In the genomic region with DNA sequence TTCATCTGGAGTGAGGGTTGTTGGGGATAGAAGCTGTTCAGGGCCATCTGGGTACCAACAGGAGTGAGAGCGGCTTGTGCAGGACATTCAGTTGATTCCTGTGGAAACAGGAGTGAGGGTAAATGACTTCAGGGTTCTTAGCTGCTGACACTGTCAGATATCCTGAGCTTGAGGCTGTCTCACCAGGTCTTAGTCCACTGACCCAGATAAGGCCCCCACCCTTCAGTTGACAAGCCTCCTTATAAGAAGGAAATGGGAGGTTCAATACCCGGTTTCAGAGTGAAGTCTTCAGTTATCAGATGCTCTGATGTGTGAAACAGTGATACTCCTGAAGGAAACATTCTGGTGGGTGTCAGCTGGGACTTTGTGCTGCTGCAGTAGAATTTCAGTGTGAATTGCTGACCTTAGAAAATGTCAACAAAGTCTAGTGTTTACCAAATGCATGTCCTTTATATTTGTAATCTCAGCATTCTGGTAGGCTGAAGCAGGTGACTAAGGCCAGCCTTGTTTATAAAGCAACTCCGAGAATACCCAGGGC, we compare ENCODE assay signal across 10 mouse cellular contexts. TPM values are rescaled to one million over a fixed set of nuclear protein-coding genes. Genes with fewer than 3 reads are reported as not detected.
DNase-seq lines count a peak whose midpoint lies in the region; ATAC-seq and TF ChIP-seq lines count a peak whose summit lies in the region.
"Had no signal": no experiment of that assay in that cellular context is flagged by ENCODE, and none has a peak within 500 bp of the region (broad histone marks: within the 10 kb centered on the region; RNA-seq: fewer than 3 reads in every experiment).

No protein-coding gene starts in this region.

- H3K4me1 ChIP-seq in erythroblast, embryonic 14.5 days (ENCODE audit: control insufficient read depth), result peaks cover 46% of the 10 kb centered on the region
- peaks cover 8% of the 10 kb centered on the region; the same call in 1 of the 2 replicates for H3K4me1 ChIP-seq in kidney, postnatal 0 days (replicated peaks; ENCODE audit: insufficient read depth, low read length)
- peaks cover 3% of the 10 kb centered on the region for H3K4me1 ChIP-seq in embryonic fibroblast, embryonic 13.5 days (ENCODE audit: control insufficient read depth, insufficient read depth, low read length)
- H3K4me1 ChIP-seq in neural tube, embryonic 12.5 days, result peaks cover 14% of the 10 kb centered on the region

- TF ChIP-seq CTCF in kidney, postnatal 0 days (IDR thresholded peaks at IDR 0.05; ENCODE audit: low read depth), result no peak
- no peak for TF ChIP-seq CTCF in embryonic fibroblast, embryonic 13.5 days (IDR thresholded peaks at IDR 0.05; ENCODE audit: borderline replicate concordance, insufficient read depth, low read length)
- no peak for TF ChIP-seq CTCF in left cerebral cortex, adult 2 months (IDR thresholded peaks at IDR 0.05)

- H3K27ac ChIP-seq in kidney, postnatal 0 days, result no peak overlapping the region
- no peak overlapping the region for H3K27ac ChIP-seq in embryonic fibroblast, embryonic 13.5 days (ENCODE audit: insufficient read depth, low read length)
- H3K27ac ChIP-seq in neural tube, embryonic 12.5 days, result no peak overlapping the region
- no peak overlapping the region for H3K27ac ChIP-seq in left cerebral cortex, adult 2 months

- no peak overlapping the region for H3K4me2 ChIP-seq in kidney, postnatal 0 days (ENCODE audit: low read length)
- H3K4me2 ChIP-seq in neural tube, embryonic 12.5 days (replicated peaks), result peak overlapping the region; percentile 85

- no peaks in the 10 kb centered on the region for H3K27me3 ChIP-seq in erythroblast, embryonic 14.5 days (ENCODE audit: control insufficient read depth)
- no peaks in the 10 kb centered on the region for H3K27me3 ChIP-seq in kidney, postnatal 0 days (ENCODE audit: insufficient read depth, low read length)
- H3K27me3 ChIP-seq in neural tube, embryonic 12.5 days (replicated peaks), result peaks cover 2% of the 10 kb centered on the region; the same call in 1 of the 2 replicates

- 63% methylated on average over 3 of the region's 3 CpGs for WGBS in kidney, postnatal 0 days
- WGBS in neural tube, embryonic 12.5 days, result 87% methylated on average over 3 of the region's 3 CpGs

- TF ChIP-seq POLR2A in embryonic fibroblast, embryonic 13.5 days (IDR thresholded peaks at IDR 0.05; ENCODE audit: low read depth, low read length), result no peak; the same call in 1 of the 2 replicates

- H3K9ac ChIP-seq in kidney, postnatal 0 days (ENCODE audit: low read depth, low read length), result 0 out of 2 replicates have a peak overlapping the region, but pooled peaks have one; percentile 23
- no peak overlapping the region for H3K9ac ChIP-seq in neural tube, embryonic 12.5 days

- no peaks in the 10 kb centered on the region for H3K9me3 ChIP-seq in erythroblast, embryonic 14.5 days (ENCODE audit: control insufficient read depth, low read length)
- no peaks in the 10 kb centered on the region for H3K9me3 ChIP-seq in kidney, postnatal 0 days (replicated peaks; ENCODE audit: low read length)
- no peaks in the 10 kb centered on the region for H3K9me3 ChIP-seq in neural tube, embryonic 12.5 days

- peak overlapping the region; percentile 74 for H3K4me3 ChIP-seq in erythroblast, embryonic 14.5 days (replicated peaks)
- no peak overlapping the region for H3K4me3 ChIP-seq in kidney, postnatal 0 days (replicated peaks; ENCODE audit: low read depth, low read length)
- peak overlapping the region; percentile 68 for H3K4me3 ChIP-seq in embryonic fibroblast, embryonic 13.5 days (ENCODE audit: insufficient read depth, low read length)
- H3K4me3 ChIP-seq in neural tube, embryonic 12.5 days, result peak overlapping the region; percentile 15
- no peak overlapping the region for H3K4me3 ChIP-seq in left cerebral cortex, adult 2 months

- intact Hi-C loops in left cerebral cortex, postnatal 36 days (cut with DNase I), result loop anchor here (5.0 kb wide), 3 partner anchors 102 to 237 kb away; a partner anchor contains a TSS
- intact Hi-C loops in left cerebral cortex, adult 2 months (cut with DNase I), result loop anchor here (5.0 kb wide), 2 partner anchors 72 to 237 kb away; no protein-coding TSS in a partner anchor

- no peak for ATAC-seq in erythroblast, adult 5-6 weeks (replicated peaks; ENCODE audit: low FRiP score, poor library complexity, severe bottlenecking)
- no peak for ATAC-seq in kidney, postnatal 0 days (replicated peaks; ENCODE audit: low FRiP score, low read depth)
- ATAC-seq in neural tube, embryonic 12.5 days (ENCODE audit: low FRiP score, low read depth), result no peak

- DNase-seq in kidney, postnatal 0 days (ENCODE audit: low spot score), result no peak
- DNase-seq in kidney, postnatal 4 days, result no peak
- DNase-seq in left cerebral cortex, postnatal 36 days (ENCODE audit: low spot score in 2 of 2), result no peak
- DNase-seq in left cerebral cortex, adult 2 months (ENCODE audit: extremely low spot score in 1 of 2, low spot score in 2 of 2), result no peak
- DNase-seq: kidney, postnatal 10 days had no signal

- peaks cover 62% of the 10 kb centered on the region for H3K36me3 ChIP-seq in erythroblast, embryonic 14.5 days (ENCODE audit: control insufficient read depth)
- peaks cover 26% of the 10 kb centered on the region for H3K36me3 ChIP-seq in kidney, postnatal 0 days (ENCODE audit: insufficient read depth, low read length)
- peaks cover 38% of the 10 kb centered on the region for H3K36me3 ChIP-seq in neural tube, embryonic 12.5 days

RNA-seq across cellular contexts. Expression of a gene that starts 2.0 kb away (rescaled TPM):
- polyA plus RNA-seq in erythroblast, embryonic 14.5 days (2012), result 1,289 and 1,793 TPM in 2 replicates
- total RNA-seq in erythroblast, adult 5-6 weeks (2015; ENCODE audit: low replicate concordance), result 304 and 336 TPM in 2 replicates
- total RNA-seq in erythroblast, adult 5-6 weeks (2017; ENCODE audit: low replicate concordance), result 65.4 and 203 TPM in 2 replicates
- 453 and 480 TPM in 2 replicates for polyA plus RNA-seq in kidney, postnatal 0 days (2015; fragmentation: Nextera tagmentation; extraction: Ambion mirVana)
- polyA plus RNA-seq in embryonic fibroblast, embryonic 13.5 days (2011; ENCODE audit: insufficient read length, low read depth, missing spikeins), result 404 and 438 TPM in 2 replicates
- 311 and 322 TPM in 2 replicates for polyA plus RNA-seq in neural tube, embryonic 12.5 days (2016; fragmentation: Nextera tagmentation; extraction: Ambion mirVana)
- 100 to 1,000 TPM; 416 to 455 TPM for total RNA-seq in left cerebral cortex, postnatal 36 days (2021)
- total RNA-seq in left cerebral cortex, adult 2 months (2021), result 100 to 1,000 TPM; 421 to 437 TPM

RNA-seq across cellular contexts. Expression of a gene that starts 5.2 kb away (rescaled TPM):
- polyA plus RNA-seq in erythroblast, embryonic 14.5 days (2012), result 6.1 and 6.2 TPM in 2 replicates
- total RNA-seq in erythroblast, adult 5-6 weeks (2015; ENCODE audit: low replicate concordance), result 4.0 and 7.5 TPM in 2 replicates
- 0.17 and 1.1 TPM in 2 replicates for total RNA-seq in erythroblast, adult 5-6 weeks (2017; ENCODE audit: low replicate concordance)
- 35.9 and 40.4 TPM in 2 replicates for polyA plus RNA-seq in kidney, postnatal 0 days (2015; fragmentation: Nextera tagmentation; extraction: Ambion mirVana)
- 4.3 and 5.3 TPM in 2 replicates for polyA plus RNA-seq in embryonic fibroblast, embryonic 13.5 days (2011; ENCODE audit: insufficient read length, low read depth, missing spikeins)
- polyA plus RNA-seq in neural tube, embryonic 12.5 days (2016; fragmentation: Nextera tagmentation; extraction: Ambion mirVana), result 2.7 and 3.1 TPM in 2 replicates
- 1 to 10 TPM; 2.7 to 3.7 TPM for total RNA-seq in left cerebral cortex, postnatal 36 days (2021)
- total RNA-seq in left cerebral cortex, adult 2 months (2021), result 1 to 10 TPM; 2.5 to 4.0 TPM

RNA-seq across cellular contexts. Expression of a gene that starts 12.0 kb away (rescaled TPM):
- polyA plus RNA-seq in erythroblast, embryonic 14.5 days (2012), result not detected in 2 replicates
- not detected in 2 replicates for total RNA-seq in erythroblast, adult 5-6 weeks (2015; ENCODE audit: low replicate concordance)
- total RNA-seq in erythroblast, adult 5-6 weeks (2017; ENCODE audit: low replicate concordance), result not detected in 2 replicates
- 0.70 TPM in 1 of 2 replicates, not detected in the other for polyA plus RNA-seq in kidney, postnatal 0 days (2015; fragmentation: Nextera tagmentation; extraction: Ambion mirVana)
- polyA plus RNA-seq in embryonic fibroblast, embryonic 13.5 days (2011; ENCODE audit: insufficient read length, low read depth, missing spikeins), result not detected in 2 replicates
- not detected in 2 replicates for polyA plus RNA-seq in neural tube, embryonic 12.5 days (2016; fragmentation: Nextera tagmentation; extraction: Ambion mirVana)
- total RNA-seq in left cerebral cortex, postnatal 36 days (2021), result not detected
- not detected for total RNA-seq in left cerebral cortex, adult 2 months (2021)
- total RNA-seq: liver, adult 2 months had no signal
- polyA plus RNA-seq: liver, adult 2 months had no signal

RNA-seq across cellular contexts. Expression of a gene that starts 12.0 kb away (rescaled TPM):
- not detected in 2 replicates for polyA plus RNA-seq in erythroblast, embryonic 14.5 days (2012)
- not detected in 2 replicates for total RNA-seq in erythroblast, adult 5-6 weeks (2015; ENCODE audit: low replicate concordance)
- not detected in 2 replicates for total RNA-seq in erythroblast, adult 5-6 weeks (2017; ENCODE audit: low replicate concordance)
- polyA plus RNA-seq in kidney, postnatal 0 days (2015; fragmentation: Nextera tagmentation; extraction: Ambion mirVana), result 0.14 and 0.20 TPM in 2 replicates
- 3.3 and 7.8 TPM in 2 replicates for polyA plus RNA-seq in embryonic fibroblast, embryonic 13.5 days (2011; ENCODE audit: insufficient read length, low read depth, missing spikeins)
- polyA plus RNA-seq in neural tube, embryonic 12.5 days (2016; fragmentation: Nextera tagmentation; extraction: Ambion mirVana), result 0.34 and 0.51 TPM in 2 replicates
- total RNA-seq in left cerebral cortex, postnatal 36 days (2021), result under 1 TPM; 0.43 to 0.59 TPM
- total RNA-seq in left cerebral cortex, adult 2 months (2021), result under 1 TPM; 0.36 to 0.58 TPM
- total RNA-seq: liver, adult 2 months had no signal

RNA-seq across cellular contexts. Expression of a gene that starts 17.7 kb away (rescaled TPM):
- 142 and 163 TPM in 2 replicates for polyA plus RNA-seq in erythroblast, embryonic 14.5 days (2012)
- total RNA-seq in erythroblast, adult 5-6 weeks (2015; ENCODE audit: low replicate concordance), result 167 and 232 TPM in 2 replicates
- 97.4 and 134 TPM in 2 replicates for total RNA-seq in erythroblast, adult 5-6 weeks (2017; ENCODE audit: low replicate concordance)
- polyA plus RNA-seq in kidney, postnatal 0 days (2015; fragmentation: Nextera tagmentation; extraction: Ambion mirVana), result 198 and 203 TPM in 2 replicates
- 172 and 191 TPM in 2 replicates for polyA plus RNA-seq in embryonic fibroblast, embryonic 13.5 days (2011; ENCODE audit: insufficient read length, low read depth, missing spikeins)
- polyA plus RNA-seq in neural tube, embryonic 12.5 days (2016; fragmentation: Nextera tagmentation; extraction: Ambion mirVana), result 380 and 386 TPM in 2 replicates
- 100 to 1,000 TPM in 1 of 2 experiments, 10 to 100 TPM in 1; 98.6 to 117 TPM for total RNA-seq in left cerebral cortex, postnatal 36 days (2021)
- total RNA-seq in left cerebral cortex, adult 2 months (2021), result 100 to 1,000 TPM; 104 to 117 TPM

Comparison
In these comparisons a context has a peak if more than half of its experiments do, and no peak if none do; other contexts are left out.
1. H3K4me3 ChIP-seq: peak in erythroblast, embryonic 14.5 days (single experiment), embryonic fibroblast, embryonic 13.5 days (single experiment) and neural tube, embryonic 12.5 days (single experiment); none in kidney, postnatal 0 days (single experiment) and left cerebral cortex, adult 2 months (single experiment).